Mouse (Mus musculus) forebrain, embryonic 10.5 days (tissue): ENCODE results near the gene Lsg1. TPM values are rescaled to one million over a fixed set of nuclear protein-coding genes. Genes with fewer than 3 reads are reported as not detected.

Experiments
- DNase-seq: peaks from one replicate; pipeline ENCODE4 v3.0.0-alpha.2; 2017; ENCODE audit warnings: low spot score; ENCODE audit errors: extremely low spot score
- H3K27ac ChIP-seq: fragments of 300-500 bp; sonication (generic); 2 replicates; pipeline ENCODE4 v1.5.1; 2016; ENCODE audit warnings: mild to moderate bottlenecking
- H3K27me3 ChIP-seq: fragments of 300-500 bp; sonication (generic); 2 replicates; pipeline ENCODE4 v1.6.1; 2016; ENCODE audit warnings: mild to moderate bottlenecking; ENCODE audit not compliant: poor library complexity, severe bottlenecking
- H3K36me3 ChIP-seq: fragments of 300-500 bp; sonication (generic); replicated peaks from 2 replicates; pipeline ENCODE4 v1.6.1; 2016; ENCODE audit warnings: mild to moderate bottlenecking, moderate library complexity
- H3K4me1 ChIP-seq: fragments of 300-500 bp; sonication (generic); 2 replicates; pipeline ENCODE4 v1.6.1; 2016
- H3K4me3 ChIP-seq: fragments of 300-500 bp; sonication (generic); 2 replicates; pipeline ENCODE4 v1.5.1; 2016; ENCODE audit warnings: mild to moderate bottlenecking, moderate library complexity
- H3K9me3 ChIP-seq: fragments of 300-500 bp; sonication (generic); 2 replicates; pipeline ENCODE4 v1.6.1; 2016; ENCODE audit warnings: mild to moderate bottlenecking, moderate library complexity
- WGBS: fragments of 180-500 bp; shearing (Covaris S2); methylation state at CpG from one replicate; pipeline ENCODE4 v1.1.7; 2016; 5-methylcytosine and 5-hydroxymethylcytosine counted together
- polyA plus RNA-seq: library from polyadenylated mRNA; unstranded; fragments of >200 nt; fragmentation: Nextera tagmentation; extraction: Ambion mirVana; gene quantifications from 2 replicates; pipeline ENCODE4 v1.2.1, GENCODE M21; 2016

Gene Lsg1
- polyA plus RNA-seq, 1 experiment from 2014 or later: 87.4 TPM

GRCm38 (mm10) chr16:30518635-30519034, 68.8 kb downstream of the Lsg1 start:
- Histone ChIP-seq H3K27ac (no peak overlapping the region), H3K4me3 (no peak overlapping the region), H3K36me3 (peaks cover 33% of the 10 kb centered on the region), H3K27me3 (no peaks in the 10 kb centered on the region), H3K4me1 (no peaks in the 10 kb centered on the region), H3K9me3 (no peaks in the 10 kb centered on the region; the same call in 1 of the 2 replicates)
- no peak for DNase-seq
- WGBS: 86% methylated on average over 9 of the region's 9 CpGs

GRCm38 (mm10) chr16:30517666-30518283, 69.6 kb downstream of the Lsg1 start:
- DNase-seq: no peak
- H3K27me3 ChIP-seq: no peaks in the 10 kb centered on the region
- no peak overlapping the region for H3K4me3 ChIP-seq
- no peak overlapping the region for H3K27ac ChIP-seq
- H3K36me3 ChIP-seq: peaks cover 31% of the 10 kb centered on the region
- H3K9me3 ChIP-seq: no peaks in the 10 kb centered on the region; the same call in 1 of the 2 replicates
- peaks cover 2% of the 10 kb centered on the region; the same call in 1 of the 2 replicates for H3K4me1 ChIP-seq
- 77% methylated on average over 11 of the region's 11 CpGs for WGBS

GRCm38 (mm10) chr16:30516993-30517392, 70.4 kb downstream of the Lsg1 start:
- peaks cover 10% of the 10 kb centered on the region for H3K4me1 ChIP-seq
- H3K4me3 ChIP-seq: no peak overlapping the region
- WGBS: 96% methylated on average over 9 of the region's 9 CpGs
- H3K27me3 ChIP-seq: no peaks in the 10 kb centered on the region
- peaks cover 23% of the 10 kb centered on the region; the same call in 1 of the 2 replicates for H3K36me3 ChIP-seq
- H3K27ac ChIP-seq: no peak overlapping the region
- no peaks in the 10 kb centered on the region; the same call in 1 of the 2 replicates for H3K9me3 ChIP-seq
- no peak for DNase-seq

- Histone ChIP-seq H3K27me3 (no peaks in the 10 kb centered on the region), H3K4me1 (peaks cover 22% of the 10 kb centered on the region), H3K9me3 (no peaks in the 10 kb centered on the region; the same call in 1 of the 2 replicates), H3K27ac (no peak overlapping the region), H3K36me3 (peaks cover 23% of the 10 kb centered on the region; the same call in 1 of the 2 replicates), H3K4me3 (no peak overlapping the region)
- no peak for DNase-seq
- 67% methylated on average over 12 of the region's 12 CpGs for WGBS
Measured at GRCm38 (mm10) chr16:30515418-30515817, 72.0 kb downstream of the Lsg1 start.

- Histone ChIP-seq H3K27me3 (0 out of 2 replicates have a peak, but pooled peaks cover 3% of the 10 kb centered on the region), H3K9me3 (no peaks in the 10 kb centered on the region; the same call in 1 of the 2 replicates), H3K27ac (no peak overlapping the region), H3K4me1 (peaks cover 28% of the 10 kb centered on the region), H3K36me3 (peaks cover 23% of the 10 kb centered on the region; the same call in 1 of the 2 replicates), H3K4me3 (no peak overlapping the region)
- WGBS: 85% methylated on average over 20 of the region's 20 CpGs
- DNase-seq: no peak
Measured at GRCm38 (mm10) chr16:30513050-30514024, 74.1 kb downstream of the Lsg1 start.

- H3K9me3 ChIP-seq: no peaks in the 10 kb centered on the region; the same call in 1 of the 2 replicates
- no peak overlapping the region for H3K27ac ChIP-seq
- WGBS: 55% methylated on average over 8 of the region's 8 CpGs
- H3K4me1 ChIP-seq: peaks cover 28% of the 10 kb centered on the region
- DNase-seq: no peak
- peaks cover 23% of the 10 kb centered on the region; the same call in 1 of the 2 replicates for H3K36me3 ChIP-seq
- no peak overlapping the region for H3K4me3 ChIP-seq
- H3K27me3 ChIP-seq: 0 out of 2 replicates have a peak, but pooled peaks cover 3% of the 10 kb centered on the region
Measured at GRCm38 (mm10) chr16:30512375-30513049, 74.9 kb downstream of the Lsg1 start.

GRCm38 (mm10) chr16:30511563-30512340, 75.6 kb downstream of the Lsg1 start:
- Histone ChIP-seq H3K4me1 (peaks cover 28% of the 10 kb centered on the region), H3K36me3 (peaks cover 21% of the 10 kb centered on the region; the same call in 1 of the 2 replicates), H3K9me3 (no peaks in the 10 kb centered on the region; the same call in 1 of the 2 replicates), H3K27ac (peak overlapping the region; percentile 95; the same call in 1 of the 2 replicates), H3K4me3 (peak overlapping the region; percentile 68), H3K27me3 (0 out of 2 replicates have a peak, but pooled peaks cover 3% of the 10 kb centered on the region)
- 84% methylated on average over 13 of the region's 13 CpGs for WGBS
- no peak for DNase-seq

- 7% methylated on average over 44 of the region's 44 CpGs for WGBS
- no peaks in the 10 kb centered on the region; the same call in 1 of the 2 replicates for H3K9me3 ChIP-seq
- H3K27me3 ChIP-seq: 0 out of 2 replicates have a peak, but pooled peaks cover 3% of the 10 kb centered on the region
- H3K4me3 ChIP-seq: peak overlapping the region; percentile 68
- H3K36me3 ChIP-seq: peaks cover 15% of the 10 kb centered on the region; the same call in 1 of the 2 replicates
- peak overlapping the region; percentile 95 for H3K27ac ChIP-seq
- DNase-seq: peak; percentile 88
- peaks cover 28% of the 10 kb centered on the region for H3K4me1 ChIP-seq
Measured at GRCm38 (mm10) chr16:30510504-30511451, 76.6 kb downstream of the Lsg1 start.
